Mouse (Mus musculus): ENCODE results near the gene Prdm12.

DNA sequence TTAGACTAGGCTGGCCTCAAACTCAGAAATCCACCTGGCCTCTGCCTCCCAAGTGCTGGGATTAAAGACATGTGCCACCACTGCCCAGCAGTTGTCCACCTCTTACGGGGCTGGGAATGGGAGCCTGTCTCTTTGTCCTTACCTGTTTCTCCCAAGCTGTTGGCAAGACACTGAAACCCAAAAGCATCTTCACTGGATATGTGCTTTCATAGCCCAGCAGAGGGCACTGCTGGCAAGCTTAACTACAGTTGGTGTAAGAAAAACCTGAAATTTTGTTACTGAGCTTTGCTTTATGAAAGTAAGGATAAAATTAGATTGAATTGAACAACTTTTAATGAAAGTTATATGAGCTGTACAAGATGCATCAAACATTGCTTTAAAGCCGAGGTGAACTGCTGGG, 43.8 kb downstream of the Prdm12 start:
- TF ChIP-seq CTCF (IDR thresholded peaks at IDR 0.05; ENCODE audit: extremely low read depth, insufficient read length, insufficient replicate concordance, low read depth, low read length) = no peak
- no peak for TF ChIP-seq POLR2A (IDR thresholded peaks at IDR 0.05; ENCODE audit: low read depth, low read length)
